Mouse (Mus musculus) heart, postnatal 4 days (tissue): ENCODE data around the gene Gbx2. TPM values are rescaled to one million over a fixed set of nuclear protein-coding genes. Genes with fewer than 3 reads are reported as not detected.
A peak's percentile ranks its signal among the peaks of the same experiment; 100 is the strongest.

Source experiments
- DNase-seq: peaks from one replicate; pipeline ENCODE4 v3.0.0; 2021
- total RNA-seq, 2 experiments: library from RNA; stranded (reverse); gene quantifications; 2 replicates each; pipeline ENCODE4 v1.2.3; 2021

The Gbx2 gene
- total RNA-seq, 2 experiments from 2014 or later, result 0.16 TPM; not detected in 1

DNA sequence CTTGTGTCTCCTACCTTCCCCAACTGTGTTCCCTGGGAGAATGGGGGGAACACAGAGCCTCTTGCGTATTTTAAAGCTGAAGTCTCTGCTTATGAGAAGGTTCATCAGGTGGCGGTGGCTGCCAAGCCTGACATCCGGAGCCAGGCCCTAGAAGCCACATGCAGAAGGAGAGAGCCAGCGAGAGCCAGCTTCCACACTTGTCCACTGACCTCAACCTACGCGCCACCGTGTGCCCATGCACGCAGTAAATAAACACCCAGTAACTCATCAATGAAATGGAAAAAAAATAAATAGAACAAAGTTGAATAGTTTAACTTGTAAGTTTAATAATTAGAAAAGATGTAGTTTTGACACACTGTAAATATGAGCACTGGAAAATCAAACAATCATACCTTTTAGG is 21.2 kb downstream of the Gbx2 start:
- no peak for DNase-seq

DNA sequence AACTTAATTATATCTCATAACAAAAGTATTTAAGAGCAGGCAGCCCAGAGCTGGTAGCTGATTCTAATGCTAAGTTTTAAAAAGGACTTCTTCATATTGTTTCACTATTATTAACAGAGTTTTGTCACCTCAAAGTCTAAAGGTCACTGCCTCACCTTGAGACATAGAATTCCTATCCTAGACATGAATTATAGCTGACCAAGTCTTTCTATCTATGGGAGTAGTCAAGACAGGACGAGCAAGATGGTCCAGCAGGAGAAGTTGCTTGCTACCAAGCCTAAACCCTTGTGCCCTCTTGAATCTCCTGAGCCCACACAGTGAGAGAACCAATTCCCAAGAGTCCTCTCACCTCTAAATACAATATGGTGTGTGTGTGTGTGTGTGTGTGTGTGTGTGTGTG is 28.3 kb downstream of the Gbx2 start:
- DNase-seq, result no peak

DNA sequence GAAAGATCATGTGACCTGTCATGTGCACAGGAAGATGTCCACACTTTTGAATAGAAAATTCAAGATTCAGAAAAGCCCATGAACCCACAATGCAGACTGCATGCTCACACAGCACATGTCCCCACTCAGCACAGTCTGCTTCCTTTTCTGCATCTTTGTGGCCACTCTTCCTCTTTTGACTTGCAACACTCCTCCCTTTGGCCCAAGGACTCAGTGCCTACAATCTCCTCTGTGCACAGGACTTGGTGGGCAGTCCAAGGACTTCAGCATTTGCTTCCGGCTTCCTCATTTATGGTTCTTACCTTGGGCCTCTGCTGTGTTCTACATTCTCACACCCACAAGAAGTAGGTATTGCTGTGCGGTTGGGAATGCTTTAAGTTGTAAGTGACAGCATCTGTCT is 28.7 kb downstream of the Gbx2 start:
- DNase-seq, result no peak

DNA sequence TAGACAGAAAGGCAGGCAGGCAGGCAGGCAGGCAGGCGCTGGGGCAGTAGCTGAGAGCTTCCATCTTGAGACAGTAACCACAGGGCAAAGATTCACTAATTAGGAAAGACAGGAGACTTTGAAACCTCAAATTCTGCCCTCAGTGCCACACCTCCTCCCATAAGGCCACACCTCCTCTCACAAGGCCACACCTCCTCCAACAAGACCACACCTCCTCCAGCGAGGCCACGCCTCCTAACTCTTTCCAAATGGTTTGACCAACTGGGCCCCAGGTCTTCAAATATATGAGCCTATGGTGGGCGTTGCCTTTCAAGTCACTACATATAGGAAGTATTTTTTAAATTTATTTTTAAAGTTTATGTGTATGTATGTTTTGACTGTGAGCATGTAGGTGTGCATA is 29.6 kb downstream of the Gbx2 start:
- no peak for DNase-seq

DNA sequence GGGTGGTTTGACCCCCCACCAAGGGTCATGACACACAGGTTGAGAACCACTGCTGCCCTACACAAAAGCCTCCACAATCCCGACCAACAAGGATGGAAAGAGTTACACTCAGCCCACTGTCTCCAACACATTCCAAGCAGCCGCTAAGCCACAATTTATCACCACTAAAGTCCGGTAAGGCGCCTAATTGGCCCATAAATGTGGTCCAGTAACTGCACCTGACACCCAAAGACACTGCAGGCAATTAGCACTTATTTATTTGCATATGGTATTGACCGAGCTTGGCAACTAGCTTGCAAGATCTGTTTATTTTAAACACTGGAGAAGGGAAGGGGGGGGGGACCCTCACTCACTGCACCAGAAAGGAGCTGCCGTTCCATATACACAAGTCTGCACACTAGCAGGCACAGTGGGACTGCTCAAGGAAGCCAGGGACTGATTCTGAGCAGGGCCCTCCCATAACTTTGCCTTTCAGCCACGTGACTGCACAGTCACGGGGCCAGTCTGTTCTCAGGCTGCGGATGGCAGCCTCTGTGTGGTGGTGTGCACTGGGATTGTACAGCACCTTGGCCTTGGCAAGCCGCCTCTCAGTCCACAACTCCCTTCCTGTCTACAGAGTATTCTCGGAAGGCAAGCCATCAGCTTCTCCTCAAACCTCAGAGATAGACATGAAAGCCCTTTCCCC is 31.1 kb downstream of the Gbx2 start:
- no peak for DNase-seq

DNA sequence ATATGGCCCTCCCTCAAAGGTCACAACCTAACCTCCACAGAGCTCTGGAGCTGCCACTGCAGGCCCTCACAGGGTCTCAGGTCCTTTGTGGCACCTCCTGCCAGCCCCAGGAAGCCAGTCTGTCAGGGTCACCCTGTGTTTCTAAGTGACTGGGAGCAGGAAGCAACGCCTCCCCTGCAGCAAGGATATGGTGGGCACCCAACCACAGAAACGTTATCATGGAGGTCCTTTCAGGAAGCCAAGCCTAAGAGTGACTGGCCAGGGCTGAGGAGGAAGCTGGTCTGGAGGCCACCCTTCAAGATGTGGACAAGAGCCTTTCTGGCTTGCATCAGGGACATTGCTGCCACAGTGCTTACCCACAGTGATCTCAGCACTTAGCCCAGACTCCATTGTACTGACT is 31.9 kb downstream of the Gbx2 start:
- DNase-seq, result no peak

DNA sequence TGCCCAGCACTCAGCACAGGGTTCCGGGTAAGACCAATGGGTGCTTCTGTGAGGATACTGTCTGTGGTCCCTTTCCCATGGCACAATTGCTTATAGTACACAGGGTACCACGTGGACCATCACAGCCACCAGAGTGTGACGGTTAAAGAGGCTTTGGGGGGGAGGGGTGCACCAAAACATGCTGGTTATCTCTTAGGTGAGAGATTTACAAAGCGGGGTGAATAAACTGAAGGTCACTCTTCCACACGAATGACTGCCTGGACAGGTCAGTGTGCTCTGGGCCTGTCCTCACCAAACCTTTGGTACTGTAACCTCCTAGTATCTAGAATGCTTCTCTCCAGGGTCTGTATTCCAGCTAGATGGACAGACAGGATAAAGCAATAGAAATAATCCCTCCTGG is 35.2 kb downstream of the Gbx2 start:
- no peak for DNase-seq

DNA sequence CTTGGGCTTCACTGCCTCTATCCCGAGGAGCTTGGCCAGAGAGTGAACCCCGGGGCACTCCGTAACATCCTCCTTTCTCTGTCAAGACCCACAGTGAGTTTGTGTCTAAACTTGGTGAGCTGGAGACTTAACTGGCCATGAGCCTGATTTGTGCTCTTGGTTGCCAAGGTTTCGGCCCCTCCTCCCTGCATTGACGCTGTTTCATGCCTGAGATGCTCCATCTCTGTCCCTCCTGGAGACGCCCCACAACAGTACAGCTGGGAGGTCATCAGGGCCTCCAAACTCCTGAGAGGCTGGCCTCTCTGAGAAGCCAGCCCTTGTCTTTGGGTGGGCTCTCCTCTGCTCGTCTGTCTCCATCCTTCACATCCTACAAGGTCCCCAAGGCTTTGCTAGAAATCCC is 38.7 kb downstream of the Gbx2 start:
- no peak for DNase-seq

DNA sequence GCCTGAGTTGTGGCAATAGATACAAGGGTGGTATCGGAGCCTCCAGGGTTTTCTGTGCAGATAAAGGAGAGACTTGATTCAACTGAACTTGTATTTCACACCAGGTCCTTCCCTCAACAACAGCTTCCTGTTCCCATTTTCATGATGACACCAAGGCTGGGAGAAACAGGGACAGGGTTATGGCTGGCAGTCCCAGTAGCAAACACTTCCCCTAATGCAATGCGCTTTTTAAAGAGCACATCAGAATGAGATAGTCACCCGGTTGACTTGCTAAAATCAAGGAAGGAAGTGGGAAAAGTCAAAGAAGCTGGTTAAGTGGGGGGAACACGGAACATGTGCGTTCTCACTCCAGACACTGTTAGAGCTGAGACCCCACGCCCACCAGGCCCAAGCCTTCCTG is 39.6 kb downstream of the Gbx2 start:
- no peak for DNase-seq

DNA sequence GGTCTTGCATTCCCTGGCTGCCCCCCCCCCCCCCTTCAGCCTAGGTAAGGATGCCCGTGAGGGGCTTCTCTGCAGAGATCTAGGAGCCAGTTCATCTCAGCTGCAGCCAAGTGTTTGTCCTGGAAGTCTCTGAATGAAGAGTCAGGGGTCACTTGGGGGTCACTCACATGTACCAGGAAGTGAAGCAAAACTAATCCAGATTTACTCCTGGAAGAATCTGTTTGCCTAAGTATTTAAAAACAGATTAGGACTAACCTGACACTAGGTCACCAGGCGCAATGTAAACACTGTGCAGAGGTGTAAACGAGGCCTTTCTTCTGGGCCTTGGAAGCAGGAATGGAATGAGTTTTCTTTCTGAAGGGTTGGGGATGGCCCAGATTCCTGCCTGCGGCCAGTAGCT is 45.3 kb downstream of the Gbx2 start:
- DNase-seq, result no peak

DNA sequence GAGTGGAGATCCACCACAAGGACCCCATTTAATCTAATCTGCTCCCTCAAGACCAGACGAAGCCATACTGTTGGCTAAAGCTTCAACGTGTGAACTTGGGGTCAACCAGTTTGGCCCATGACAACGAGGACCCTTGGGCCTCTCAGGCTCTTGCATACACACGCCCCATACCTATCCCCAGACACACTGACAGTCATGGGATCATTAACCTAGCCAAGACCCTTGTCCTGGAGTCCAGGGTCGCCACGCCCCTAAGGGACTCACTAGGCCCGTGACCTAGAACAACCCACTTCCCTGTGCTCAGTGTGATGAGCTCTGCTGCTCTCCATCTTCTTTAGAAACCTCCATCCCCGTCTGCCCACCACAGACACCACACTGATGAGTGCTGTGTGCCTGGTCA is 46.6 kb downstream of the Gbx2 start:
- no peak for DNase-seq

DNA sequence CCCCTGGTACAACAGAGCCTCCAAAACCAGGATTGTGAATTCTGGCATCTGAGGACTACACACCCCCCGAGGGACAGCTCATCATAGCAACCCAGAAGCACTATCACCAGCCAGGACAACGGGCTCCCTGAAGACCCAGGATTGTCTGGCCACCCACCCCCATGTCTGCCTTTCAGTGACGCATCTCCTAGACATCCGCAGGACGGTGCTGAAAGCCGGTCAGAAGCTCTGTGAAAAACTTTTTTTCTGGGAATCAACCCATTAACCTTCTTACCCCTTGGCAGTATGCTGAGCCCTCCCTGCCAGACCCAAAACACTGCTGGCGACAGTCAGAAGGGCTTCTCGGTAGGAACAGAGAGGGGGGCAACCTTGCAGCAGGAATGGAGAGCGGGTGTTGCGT is 50.1 kb downstream of the Gbx2 start:
- DNase-seq, result peak; percentile 24

DNA sequence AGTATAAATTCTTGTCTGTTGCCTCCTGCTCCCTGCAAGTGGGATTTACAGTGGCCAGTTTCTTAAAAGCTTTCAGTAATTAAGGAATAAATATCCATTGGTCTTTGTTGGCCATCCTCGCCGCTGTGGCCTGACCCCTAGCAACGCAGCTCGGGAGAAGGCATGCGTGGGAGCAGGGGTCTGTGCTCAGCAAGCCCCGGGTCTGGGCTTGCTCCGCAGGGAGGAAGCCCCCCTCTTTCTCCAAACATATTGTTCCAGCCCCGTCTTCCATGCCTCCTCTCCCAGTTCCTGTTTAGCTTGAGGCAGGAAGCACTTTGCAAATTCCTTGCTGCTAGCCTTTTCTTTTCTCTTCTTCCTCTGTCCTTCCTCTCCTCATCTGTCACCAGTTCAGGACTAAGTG is 50.8 kb downstream of the Gbx2 start:
- no peak for DNase-seq

DNA sequence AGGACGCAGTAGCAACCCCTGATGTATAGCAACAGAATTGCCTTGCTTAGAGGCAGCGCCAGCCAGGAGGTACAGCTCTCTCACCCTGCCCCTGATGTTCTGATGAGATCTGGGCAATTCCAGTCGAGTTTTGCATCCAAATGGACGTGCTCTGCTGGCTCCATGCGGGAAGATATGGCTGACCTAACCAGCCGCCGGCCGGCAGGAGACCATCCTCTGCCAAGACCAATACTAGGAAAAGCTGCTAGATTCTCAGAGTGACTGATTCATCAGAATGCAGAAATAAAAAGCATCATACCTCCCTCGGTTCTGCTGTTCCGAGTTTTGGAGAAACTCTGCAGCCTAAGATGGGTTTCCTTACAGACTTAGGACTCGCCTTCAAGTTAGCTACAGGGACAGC is 52.5 kb downstream of the Gbx2 start:
- no peak for DNase-seq

Other genes starting within 250 kb of the Gbx2 start
- gene Asb18, start 83.5 kb upstream of the Gbx2 start, total RNA-seq, result 1 to 10 TPM; 5.1 to 6.0 TPM
- gene Iqca, start 222.2 kb upstream of the Gbx2 start, total RNA-seq, result not detected